Mouse (Mus musculus) hematopoietic stem cell, adult 5-6 weeks (primary cell): Measurements from ENCODE around the gene Gm17657. TPM values are rescaled to one million over a fixed set of nuclear protein-coding genes. Genes with fewer than 3 reads are reported as not detected.
A peak's percentile ranks its signal among the peaks of the same experiment; 100 is the strongest.
"Not testable (repeated sequence)": the region's sequence is repeated elsewhere in the genome, so short reads cannot be mapped to it uniquely, and the experiment has no call there.

Experiments
- ATAC-seq, 2 experiments: fragments of 125-278 bp in 1 of 2; replicated peaks in 1 of 2; 2 replicates each; pipeline ENCODE4 v1.8.0; 2016 to 2017; ENCODE audit warnings: inconsistent platforms in 2 of 2, mild to moderate bottlenecking in 2 of 2, moderate number of reproducible peaks in 2 of 2, low read depth in 1 of 2, moderate TSS enrichment in 1 of 2; ENCODE audit not compliant: low FRiP score in 2 of 2, poor library complexity in 2 of 2, severe bottlenecking in 2 of 2, insufficient read depth in 1 of 2, low TSS enrichment in 1 of 2
- total RNA-seq: library from RNA; stranded (forward); fragments of 172-1452, 232-1000 nt; gene quantifications from 2 replicates; pipeline ENCODE4 v1.2.3, GENCODE M21; 2017

Gene Gm17657
- total RNA-seq, 1 experiment from 2014 or later: not detected

DNA sequence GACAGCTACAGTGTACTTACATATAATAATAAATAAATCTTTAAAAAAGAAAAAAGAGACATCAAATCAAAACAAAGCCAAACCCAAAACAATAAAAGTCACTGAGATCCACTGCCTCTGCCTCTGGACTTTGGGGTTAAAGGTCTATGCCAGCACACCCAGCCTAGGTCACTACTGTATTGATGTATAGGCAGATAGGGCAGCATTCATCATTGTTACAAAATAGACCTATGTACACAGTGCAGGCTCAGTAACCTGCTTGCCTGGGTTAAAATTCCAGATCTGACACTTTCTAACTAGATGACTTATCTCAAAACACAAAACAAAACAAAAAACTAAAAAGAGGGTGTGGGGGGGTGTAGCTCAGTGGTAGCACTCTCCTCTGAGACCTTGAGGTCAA, 4.7 kb upstream of the Gm17657 start:
- no peak for ATAC-seq

DNA sequence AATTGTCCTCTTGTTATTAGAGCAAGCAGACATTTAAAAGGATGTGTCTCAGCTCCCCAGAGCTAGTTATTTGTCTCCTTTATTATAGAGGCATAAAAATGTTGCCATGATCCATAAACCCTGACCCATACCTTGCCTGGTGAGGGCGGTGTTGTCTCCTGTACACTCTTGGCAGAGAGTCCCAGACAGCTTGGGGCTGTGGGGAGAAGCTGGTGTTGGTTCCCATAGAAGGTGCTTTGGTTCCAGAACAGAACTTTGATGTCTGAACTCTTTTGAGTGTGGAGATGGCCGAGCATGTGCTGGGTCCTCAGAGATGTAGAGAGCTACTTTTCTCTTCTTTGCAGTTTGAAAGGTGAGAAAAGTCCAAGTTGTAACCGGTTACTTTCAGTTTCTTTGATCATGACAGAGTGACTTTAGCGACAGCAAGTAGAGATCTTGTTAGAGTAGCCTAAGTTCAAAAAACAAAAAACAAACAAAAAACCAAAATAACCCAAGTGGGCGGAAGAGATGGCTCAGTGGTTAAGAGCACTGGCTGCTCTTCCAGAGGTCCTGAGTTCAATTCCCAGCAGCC, 2.8 kb upstream of the Gm17657 start, which contains the start of gene Tmem217:
Gene Tmem217 (minus strand): TSS at position 224 of the 571 bp plus-strand sequence.
- no peak for ATAC-seq

DNA sequence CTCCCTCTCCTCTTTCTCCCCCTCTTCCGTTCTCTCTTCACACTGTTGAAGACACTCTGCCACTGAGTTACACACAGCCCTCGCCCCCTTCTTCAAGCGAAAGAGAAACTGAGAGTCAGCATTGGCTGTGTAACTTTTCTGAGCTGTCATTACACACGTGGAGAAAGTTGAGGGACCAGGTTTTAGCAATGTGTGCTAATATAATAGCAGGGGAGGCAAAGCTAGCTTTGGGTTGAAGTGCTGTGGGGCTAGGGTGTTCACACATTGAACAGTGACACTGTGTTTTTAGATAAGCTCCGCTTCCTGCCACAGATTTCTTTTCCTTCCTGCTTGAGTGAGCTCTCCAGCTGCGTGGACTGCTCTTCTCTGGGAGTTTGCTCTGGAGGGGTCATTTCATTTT, 1.6 kb upstream of the Gm17657 start:
- ATAC-seq: no peak

- ATAC-seq: 0 out of 4 replicates have a peak, but pooled peaks of 1 of the 2 experiments have one; percentile 25
Measured at GRCm38 (mm10) chr17:29548994-29549393, 444 bp downstream of the Gm17657 start.

GRCm38 (mm10) chr17:29548494-29548893, 944 bp downstream of the Gm17657 start:
- no peak for ATAC-seq

DNA sequence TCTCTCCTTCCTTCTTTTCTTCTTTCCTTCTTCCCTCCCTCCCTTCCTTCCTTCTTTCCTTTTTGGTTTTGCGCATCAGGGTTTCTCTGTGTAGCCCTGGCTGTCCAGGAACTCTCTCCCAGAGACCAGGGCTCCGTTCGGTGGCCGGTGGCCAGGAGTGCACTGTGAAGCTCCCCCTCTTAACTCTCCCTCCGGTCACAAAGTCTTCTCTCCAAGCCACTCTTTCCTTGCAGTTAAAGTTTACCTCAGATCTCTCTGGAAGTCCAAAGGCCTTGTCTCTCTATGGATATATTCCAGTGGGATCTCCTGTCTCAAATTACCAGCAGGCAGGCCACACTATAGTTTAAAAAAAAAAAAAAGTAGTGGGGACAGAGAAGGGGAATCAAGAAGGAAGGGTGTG, 4.2 kb downstream of the Gm17657 start:
- ATAC-seq: no peak

DNA sequence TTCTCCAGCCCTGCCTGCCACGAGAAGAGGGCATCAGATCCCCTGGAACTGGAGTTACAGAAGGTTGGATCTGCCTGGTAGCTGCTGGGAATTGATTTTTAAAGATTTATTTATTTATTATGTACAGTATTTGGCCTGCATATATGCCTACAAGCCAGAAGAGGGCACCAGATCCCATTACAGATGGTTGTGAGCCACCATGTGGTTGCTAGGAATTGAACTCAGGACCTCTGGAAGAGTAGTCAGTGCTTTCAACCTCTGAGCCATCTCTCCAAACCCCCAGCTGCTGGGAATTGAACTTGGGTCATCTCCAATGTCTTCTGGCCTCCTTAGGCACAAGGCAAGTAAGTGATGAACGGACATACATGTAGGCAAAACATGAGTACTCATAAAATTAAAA, 5.4 kb downstream of the Gm17657 start:
- ATAC-seq: no peak

DNA sequence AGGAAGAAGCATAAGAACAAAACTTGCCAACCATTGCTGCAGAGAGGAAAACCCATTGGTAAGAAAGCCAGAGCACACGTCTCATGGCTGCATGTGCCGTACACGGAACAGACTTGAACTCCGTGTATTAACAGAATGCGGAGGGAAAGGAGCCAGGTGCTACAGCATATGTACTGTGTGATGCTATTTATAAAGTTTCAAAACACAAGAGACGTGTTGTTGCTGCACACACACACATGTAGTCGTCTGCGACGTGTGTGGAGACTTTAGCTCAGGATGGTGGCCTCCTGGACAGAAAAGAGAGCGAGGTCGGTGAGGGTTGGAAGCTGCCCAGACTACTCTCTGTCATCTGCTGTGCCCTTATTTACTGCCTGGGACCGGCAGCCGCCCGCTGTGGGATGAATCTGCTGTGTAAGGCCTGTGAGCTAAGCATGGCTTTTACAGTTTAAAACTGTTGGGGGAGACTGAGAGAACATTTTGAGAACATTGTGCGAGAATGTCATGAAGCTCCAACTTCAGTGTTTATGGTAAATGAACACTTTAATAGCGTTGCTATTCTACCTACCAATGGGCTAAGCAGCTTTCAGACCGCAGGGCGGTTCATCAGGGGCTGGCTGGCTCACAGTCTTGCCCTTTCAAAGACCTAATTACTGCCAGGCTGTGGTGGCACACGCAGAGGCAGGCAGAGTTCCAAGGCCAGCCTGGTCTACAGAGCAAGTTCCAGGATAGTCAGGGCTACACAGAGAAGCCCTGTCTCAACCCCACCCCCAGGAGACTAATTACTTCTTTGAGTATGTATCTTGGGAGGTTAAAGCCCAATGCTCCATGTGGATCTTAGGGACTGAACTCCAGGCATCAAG, 6.4 kb downstream of the Gm17657 start:
- no peak for ATAC-seq

DNA sequence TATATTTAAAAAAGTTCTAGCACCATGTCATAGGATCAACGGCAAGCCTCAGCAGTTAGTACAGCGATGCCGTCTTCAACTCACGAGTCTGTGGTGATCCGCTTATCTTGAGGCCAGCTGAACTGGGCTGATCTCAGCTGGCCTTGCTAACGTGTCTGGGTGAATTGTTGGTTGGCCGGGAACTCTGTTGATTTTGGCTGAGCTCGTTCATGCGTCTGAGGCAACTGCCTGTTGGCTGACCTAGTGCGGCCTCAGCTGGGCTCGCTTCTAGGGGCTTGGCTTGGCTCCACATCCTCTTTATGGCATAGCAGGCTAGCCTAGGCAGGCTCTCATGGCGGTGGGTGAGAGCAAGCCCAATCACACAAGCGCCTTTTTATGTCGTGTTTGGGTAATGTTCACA, 8.0 kb downstream of the Gm17657 start:
- ATAC-seq: no peak

- no peak for ATAC-seq
Measured at GRCm38 (mm10) chr17:29540426-29540825, 9.0 kb downstream of the Gm17657 start.

DNA sequence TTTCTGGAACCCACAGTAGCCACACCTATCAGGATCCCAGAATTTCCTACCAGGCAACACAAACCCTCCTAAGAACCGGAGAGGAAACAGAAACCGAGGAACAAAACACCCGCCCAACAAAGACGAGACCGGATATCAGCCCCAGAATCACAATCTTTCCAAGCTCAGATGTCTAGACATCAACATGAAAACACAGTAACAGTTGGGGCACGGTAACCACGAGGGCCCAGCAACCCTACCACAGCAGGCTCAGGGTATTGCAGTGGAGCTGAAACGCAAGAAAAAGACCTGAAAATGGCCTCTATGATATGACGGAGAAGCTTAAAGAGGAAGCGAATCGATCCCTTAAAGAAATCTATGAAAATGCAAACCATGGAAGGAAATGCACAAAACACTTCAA, 15.6 kb downstream of the Gm17657 start:
- no peak for ATAC-seq

- ATAC-seq: peak; percentile 40 to 64
Measured at GRCm38 (mm10) chr17:29531757-29532384, 17.6 kb downstream of the Gm17657 start.

DNA sequence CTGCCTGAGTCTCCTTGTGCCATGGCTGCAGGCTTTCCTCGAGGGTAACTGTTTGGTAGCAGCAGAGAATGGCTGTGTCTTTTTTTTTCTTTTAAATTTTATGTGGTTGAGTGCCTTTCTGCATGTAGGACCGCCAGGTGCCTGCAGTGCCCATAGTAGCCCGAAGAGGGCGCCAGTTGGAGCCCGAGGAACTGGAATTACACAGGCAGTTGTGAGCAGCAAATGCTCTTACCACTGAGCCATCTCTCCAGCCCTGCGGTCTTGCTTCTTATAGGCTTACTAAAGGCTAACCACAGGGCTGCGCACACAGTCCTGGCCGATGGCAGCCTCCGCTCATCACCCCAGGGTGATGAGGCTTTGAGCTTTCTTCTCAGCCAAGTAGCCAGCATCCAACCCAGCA, 18.2 kb downstream of the Gm17657 start:
- ATAC-seq: no peak

DNA sequence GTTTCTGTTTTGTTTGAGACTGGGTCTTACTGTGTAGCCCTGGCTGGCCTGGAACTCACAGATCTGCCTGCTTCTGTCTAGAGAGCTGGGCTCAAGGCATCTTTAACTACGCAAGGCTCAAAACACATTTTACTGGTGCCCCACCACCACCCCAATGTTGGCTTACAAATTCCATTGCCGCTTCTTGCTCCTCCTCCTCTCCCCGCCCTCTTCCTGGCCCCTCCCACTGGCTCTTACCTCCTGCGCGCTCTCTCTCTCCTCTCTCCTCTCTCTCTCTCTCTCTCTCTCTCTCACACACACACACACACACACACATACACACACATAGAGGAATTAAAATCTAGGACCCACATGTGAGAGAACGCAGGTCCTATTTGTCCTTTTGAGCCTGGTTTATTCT, 18.9 kb downstream of the Gm17657 start:
- ATAC-seq: no peak

DNA sequence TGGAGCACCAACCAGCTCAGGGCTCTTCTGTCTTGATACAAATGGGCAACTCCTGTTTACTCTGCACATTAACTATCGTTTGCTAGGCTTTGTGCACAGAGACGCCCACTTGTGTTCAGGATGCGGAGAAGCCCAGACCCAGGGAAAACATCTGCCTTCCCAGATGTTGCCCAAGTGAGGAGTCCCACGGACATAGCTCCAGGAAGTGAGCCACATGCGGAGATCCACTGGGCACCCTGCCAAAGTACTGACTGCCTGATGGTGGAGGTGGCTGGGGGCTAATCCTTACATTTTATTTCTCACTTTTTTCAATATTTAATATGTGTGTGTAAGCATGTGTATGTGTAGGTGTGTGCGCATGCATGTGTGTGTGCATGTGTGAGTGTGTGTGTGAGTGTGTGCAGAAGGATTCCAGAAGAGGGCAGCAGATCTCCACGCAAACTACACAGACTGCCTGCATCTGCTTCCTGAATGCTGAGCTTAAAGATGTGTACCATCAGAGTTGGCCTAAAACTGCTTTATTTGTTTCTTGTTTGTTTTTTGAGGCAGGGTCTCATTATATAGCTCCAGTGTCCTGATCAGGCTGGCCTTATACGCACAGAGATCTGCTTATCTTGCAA, 20.8 kb downstream of the Gm17657 start:
- 0 out of 4 replicates have a peak, but pooled peaks of 1 of the 2 experiments have one; percentile 35 for ATAC-seq

- no peak for ATAC-seq
Measured at GRCm38 (mm10) chr17:29525613-29526012, 23.8 kb downstream of the Gm17657 start.

GRCm38 (mm10) chr17:29519731-29520130, 29.7 kb downstream of the Gm17657 start:
- ATAC-seq: no peak

GRCm38 (mm10) chr17:29518665-29519064, 30.8 kb downstream of the Gm17657 start:
- not testable (repeated sequence) for ATAC-seq
